Mouse (Mus musculus) gastrocnemius, adult 18-20 months (tissue): ENCODE data around the gene Gas2l3. TPM values are rescaled to one million over a fixed set of nuclear protein-coding genes. Genes with fewer than 3 reads are reported as not detected.
A peak's percentile ranks its signal among the peaks of the same experiment; 100 is the strongest.

Experiments
- DNase-seq: peaks from one replicate; pipeline ENCODE4 v3.0.0; 2021; ENCODE audit warnings: low spot score
- total RNA-seq, 2 experiments: library from RNA; stranded (reverse); gene quantifications; 2 replicates each; pipeline ENCODE4 v1.2.3; 2021

Gene Gas2l3
- total RNA-seq, 2 experiments from 2014 or later = 0.88 to 2.0 TPM

- peak; percentile 42 for DNase-seq
Measured at GRCm38 (mm10) chr10:89400674-89401336, 43.0 kb downstream of the Gas2l3 start.

GRCm38 (mm10) chr10:89395823-89396222 lies 47.9 kb downstream of the Gas2l3 start:
- peak; percentile 33 for DNase-seq

GRCm38 (mm10) chr10:89395321-89395720 lies 48.4 kb downstream of the Gas2l3 start:
- DNase-seq = no peak

- no peak for DNase-seq
Measured at GRCm38 (mm10) chr10:89392687-89393086, 51.1 kb downstream of the Gas2l3 start.

GRCm38 (mm10) chr10:89391571-89392163 lies 52.1 kb downstream of the Gas2l3 start:
- DNase-seq = no peak

GRCm38 (mm10) chr10:89386461-89386860 lies 57.3 kb downstream of the Gas2l3 start:
- no peak for DNase-seq

- DNase-seq = peak; percentile 52
Measured at GRCm38 (mm10) chr10:89383462-89383861, 60.3 kb downstream of the Gas2l3 start.

- no peak for DNase-seq
Measured at GRCm38 (mm10) chr10:89377750-89378149, 66.0 kb downstream of the Gas2l3 start.

GRCm38 (mm10) chr10:89370051-89370450 lies 73.7 kb downstream of the Gas2l3 start:
- no peak for DNase-seq

- no peak for DNase-seq
Measured at GRCm38 (mm10) chr10:89358933-89359332, 84.8 kb downstream of the Gas2l3 start.

Other genes with a start within 250 kb of the Gas2l3 start
- gene Ano4, start 99.2 kb downstream of the Gas2l3 start, total RNA-seq = under 1 TPM; 0.48 to 0.69 TPM
- gene Nr1h4, start 89.6 kb upstream of the Gas2l3 start, total RNA-seq = under 1 TPM in 1 of 2 experiments, not detected in 1; 0.19 TPM
- gene Slc17a8, start 177.3 kb upstream of the Gas2l3 start, total RNA-seq = under 1 TPM in 1 of 2 experiments, not detected in 1; 0.07 TPM
- 10 to 100 TPM; 12.3 to 12.9 TPM for gene Scyl2, start 242.3 kb upstream of the Gas2l3 start, total RNA-seq